Mouse (Mus musculus): ENCODE results near the gene Lmo7. TPM values are rescaled to one million over a fixed set of nuclear protein-coding genes. Genes with fewer than 3 reads are reported as not detected.

The Lmo7 gene
- polyA plus RNA-seq, 1 experiment from 2014 or later = 18.7 TPM

- ATAC-seq (replicated peaks; ENCODE audit: low FRiP score, low TSS enrichment, low read depth) (no peak), DNase-seq (ENCODE audit: low spot score) (no peak)
- Histone ChIP-seq H3K4me3 (ENCODE audit: low read depth, low read length) (no peak overlapping the region), H3K36me3 (ENCODE audit: control insufficient read depth, insufficient read depth, low read length) (no peaks in the 10 kb centered on the region), H3K4me2 (ENCODE audit: low read length) (no peak overlapping the region), H3K27me3 (replicated peaks; ENCODE audit: control insufficient read depth, insufficient read depth, low read length) (no peaks in the 10 kb centered on the region), H3K27ac (ENCODE audit: low read depth) (no peak overlapping the region), H3K9ac (ENCODE audit: low read length) (no peak overlapping the region), H3K4me1 (replicated peaks; ENCODE audit: control insufficient read depth, insufficient read depth, low read length) (0 out of 2 replicates have a peak, but pooled peaks cover 3% of the 10 kb centered on the region), H3K9me3 (ENCODE audit: control insufficient read depth, low read length) (no peaks in the 10 kb centered on the region)
- 23% methylated on average over 5 of the region's 5 CpGs for WGBS
These were observed 153.2 kb downstream of the Lmo7 start for GRCm38 (mm10) chr14:101882966-101883365.

- no peak overlapping the region for H3K4me3 ChIP-seq (ENCODE audit: low read depth, low read length)
- H3K36me3 ChIP-seq (ENCODE audit: control insufficient read depth, insufficient read depth, low read length) = no peaks in the 10 kb centered on the region
- H3K9me3 ChIP-seq (ENCODE audit: control insufficient read depth, low read length) = no peaks in the 10 kb centered on the region
- H3K27me3 ChIP-seq (replicated peaks; ENCODE audit: control insufficient read depth, insufficient read depth, low read length) = no peaks in the 10 kb centered on the region
- 0 out of 2 replicates have a peak, but pooled peaks cover 3% of the 10 kb centered on the region for H3K4me1 ChIP-seq (replicated peaks; ENCODE audit: control insufficient read depth, insufficient read depth, low read length)
- DNase-seq (ENCODE audit: low spot score) (no peak), ATAC-seq (replicated peaks; ENCODE audit: low FRiP score, low TSS enrichment, low read depth) (no peak)
- H3K27ac ChIP-seq (ENCODE audit: low read depth) = no peak overlapping the region
- 78% methylated on average over 6 of the region's 6 CpGs for WGBS
- no peak overlapping the region for H3K9ac ChIP-seq (ENCODE audit: low read length)
- no peak overlapping the region for H3K4me2 ChIP-seq (ENCODE audit: low read length)
These were observed 154.0 kb downstream of the Lmo7 start for GRCm38 (mm10) chr14:101883787-101884186.

GRCm38 (mm10) chr14:101886320-101886719 lies 156.6 kb downstream of the Lmo7 start:
- H3K4me1 ChIP-seq (replicated peaks; ENCODE audit: control insufficient read depth, insufficient read depth, low read length) = no peaks in the 10 kb centered on the region
- H3K27ac ChIP-seq (ENCODE audit: low read depth) = no peak overlapping the region
- H3K36me3 ChIP-seq (ENCODE audit: control insufficient read depth, insufficient read depth, low read length) = no peaks in the 10 kb centered on the region
- ATAC-seq (replicated peaks; ENCODE audit: low FRiP score, low TSS enrichment, low read depth) (no peak), DNase-seq (ENCODE audit: low spot score) (no peak)
- H3K9ac ChIP-seq (ENCODE audit: low read length) = no peak overlapping the region
- H3K9me3 ChIP-seq (ENCODE audit: control insufficient read depth, low read length) = no peaks in the 10 kb centered on the region
- 96% methylated on average over 10 of the region's 10 CpGs for WGBS
- no peaks in the 10 kb centered on the region for H3K27me3 ChIP-seq (replicated peaks; ENCODE audit: control insufficient read depth, insufficient read depth, low read length)
- H3K4me2 ChIP-seq (ENCODE audit: low read length) = no peak overlapping the region
- no peak overlapping the region for H3K4me3 ChIP-seq (ENCODE audit: low read depth, low read length)

- no peak overlapping the region for H3K4me2 ChIP-seq (ENCODE audit: low read length)
- 67% methylated on average over 10 of the region's 10 CpGs for WGBS
- no peak overlapping the region for H3K9ac ChIP-seq (ENCODE audit: low read length)
- ATAC-seq (replicated peaks; ENCODE audit: low FRiP score, low TSS enrichment, low read depth) (no peak), DNase-seq (ENCODE audit: low spot score) (no peak)
- no peaks in the 10 kb centered on the region for H3K36me3 ChIP-seq (ENCODE audit: control insufficient read depth, insufficient read depth, low read length)
- no peak overlapping the region for H3K27ac ChIP-seq (ENCODE audit: low read depth)
- H3K9me3 ChIP-seq (ENCODE audit: control insufficient read depth, low read length) = no peaks in the 10 kb centered on the region
- H3K4me3 ChIP-seq (ENCODE audit: low read depth, low read length) = no peak overlapping the region
- H3K4me1 ChIP-seq (replicated peaks; ENCODE audit: control insufficient read depth, insufficient read depth, low read length) = no peaks in the 10 kb centered on the region
- no peaks in the 10 kb centered on the region for H3K27me3 ChIP-seq (replicated peaks; ENCODE audit: control insufficient read depth, insufficient read depth, low read length)
These were observed 162.2 kb downstream of the Lmo7 start for GRCm38 (mm10) chr14:101891903-101892448.

GRCm38 (mm10) chr14:101892496-101892895 lies 162.7 kb downstream of the Lmo7 start:
- DNase-seq (ENCODE audit: low spot score) = no peak
- WGBS = 84% methylated on average over 8 of the region's 8 CpGs
- no peak overlapping the region for H3K4me3 ChIP-seq (ENCODE audit: low read depth, low read length)
- no peaks in the 10 kb centered on the region for H3K9me3 ChIP-seq (ENCODE audit: control insufficient read depth, low read length)
- no peak overlapping the region for H3K4me2 ChIP-seq (ENCODE audit: low read length)
- no peaks in the 10 kb centered on the region for H3K4me1 ChIP-seq (replicated peaks; ENCODE audit: control insufficient read depth, insufficient read depth, low read length)
- no peaks in the 10 kb centered on the region for H3K36me3 ChIP-seq (ENCODE audit: control insufficient read depth, insufficient read depth, low read length)
- H3K27me3 ChIP-seq (replicated peaks; ENCODE audit: control insufficient read depth, insufficient read depth, low read length) = no peaks in the 10 kb centered on the region
- H3K27ac ChIP-seq (ENCODE audit: low read depth) = no peak overlapping the region
- no peak overlapping the region for H3K9ac ChIP-seq (ENCODE audit: low read length)
- no peak for ATAC-seq (replicated peaks; ENCODE audit: low FRiP score, low TSS enrichment, low read depth)

- H3K27ac ChIP-seq (ENCODE audit: low read depth) = no peak overlapping the region
- no peaks in the 10 kb centered on the region for H3K27me3 ChIP-seq (replicated peaks; ENCODE audit: control insufficient read depth, insufficient read depth, low read length)
- H3K4me2 ChIP-seq (ENCODE audit: low read length) = no peak overlapping the region
- H3K9me3 ChIP-seq (ENCODE audit: control insufficient read depth, low read length) = no peaks in the 10 kb centered on the region
- no peaks in the 10 kb centered on the region for H3K36me3 ChIP-seq (ENCODE audit: control insufficient read depth, insufficient read depth, low read length)
- no peak for ATAC-seq (replicated peaks; ENCODE audit: low FRiP score, low TSS enrichment, low read depth)
- H3K4me1 ChIP-seq (replicated peaks; ENCODE audit: control insufficient read depth, insufficient read depth, low read length) = no peaks in the 10 kb centered on the region
- H3K9ac ChIP-seq (ENCODE audit: low read length) = no peak overlapping the region
- DNase-seq (ENCODE audit: low spot score) = no peak
- no peak overlapping the region for H3K4me3 ChIP-seq (ENCODE audit: low read depth, low read length)
- 92% methylated on average over 6 of the region's 6 CpGs for WGBS
These were observed 163.5 kb downstream of the Lmo7 start for GRCm38 (mm10) chr14:101893215-101893614.

GRCm38 (mm10) chr14:101898250-101898649 lies 168.5 kb downstream of the Lmo7 start:
- Histone ChIP-seq H3K4me1 (replicated peaks; ENCODE audit: control insufficient read depth, insufficient read depth, low read length) (no peaks in the 10 kb centered on the region), H3K9me3 (ENCODE audit: control insufficient read depth, low read length) (no peaks in the 10 kb centered on the region), H3K4me2 (ENCODE audit: low read length) (no peak overlapping the region), H3K9ac (ENCODE audit: low read length) (no peak overlapping the region), H3K36me3 (ENCODE audit: control insufficient read depth, insufficient read depth, low read length) (no peaks in the 10 kb centered on the region), H3K4me3 (ENCODE audit: low read depth, low read length) (no peak overlapping the region), H3K27ac (ENCODE audit: low read depth) (no peak overlapping the region), H3K27me3 (replicated peaks; ENCODE audit: control insufficient read depth, insufficient read depth, low read length) (no peaks in the 10 kb centered on the region)
- 84% methylated on average over 6 of the region's 6 CpGs for WGBS
- ATAC-seq (replicated peaks; ENCODE audit: low FRiP score, low TSS enrichment, low read depth) (no peak), DNase-seq (ENCODE audit: low spot score) (no peak)

- H3K4me3 ChIP-seq (ENCODE audit: low read depth, low read length) = no peak overlapping the region
- no peak for ATAC-seq (replicated peaks; ENCODE audit: low FRiP score, low TSS enrichment, low read depth)
- WGBS = 40% methylated on average over 7 of the region's 7 CpGs
These were observed 171.7 kb downstream of the Lmo7 start for GRCm38 (mm10) chr14:101901496-101901895.

GRCm38 (mm10) chr14:101901976-101902375 lies 172.2 kb downstream of the Lmo7 start:
- Histone ChIP-seq H3K9me3 (ENCODE audit: control insufficient read depth, low read length) (no peaks in the 10 kb centered on the region), H3K4me3 (ENCODE audit: low read depth, low read length) (no peak overlapping the region), H3K36me3 (ENCODE audit: control insufficient read depth, insufficient read depth, low read length) (no peaks in the 10 kb centered on the region), H3K27me3 (replicated peaks; ENCODE audit: control insufficient read depth, insufficient read depth, low read length) (no peaks in the 10 kb centered on the region), H3K4me2 (ENCODE audit: low read length) (no peak overlapping the region), H3K27ac (ENCODE audit: low read depth) (no peak overlapping the region), H3K9ac (ENCODE audit: low read length) (no peak overlapping the region), H3K4me1 (replicated peaks; ENCODE audit: control insufficient read depth, insufficient read depth, low read length) (no peaks in the 10 kb centered on the region)
- 74% methylated on average over 7 of the region's 7 CpGs for WGBS
- ATAC-seq (replicated peaks; ENCODE audit: low FRiP score, low TSS enrichment, low read depth) (no peak), DNase-seq (ENCODE audit: low spot score) (no peak)

More at GRCm38 (mm10) chr14:101901496-101901895, 171.7 kb downstream of the Lmo7 start:
- no peaks in the 10 kb centered on the region for H3K9me3 ChIP-seq (ENCODE audit: control insufficient read depth, low read length)
- H3K36me3 ChIP-seq (ENCODE audit: control insufficient read depth, insufficient read depth, low read length) = no peaks in the 10 kb centered on the region
- H3K9ac ChIP-seq (ENCODE audit: low read length) = no peak overlapping the region
- no peak for DNase-seq (ENCODE audit: low spot score)
- H3K27ac ChIP-seq (ENCODE audit: low read depth) = no peak overlapping the region
- no peaks in the 10 kb centered on the region for H3K4me1 ChIP-seq (replicated peaks; ENCODE audit: control insufficient read depth, insufficient read depth, low read length)
- H3K27me3 ChIP-seq (replicated peaks; ENCODE audit: control insufficient read depth, insufficient read depth, low read length) = no peaks in the 10 kb centered on the region
- no peak overlapping the region for H3K4me2 ChIP-seq (ENCODE audit: low read length)

Data from intestine, embryonic 14.5 days (tissue).